Mouse (Mus musculus): ENCODE measurements at regions not wholly inside any gene's neighbourhood (a gene's known extent, or its start where the extent isn't known, plus 50 kb on each side); places are given as distances from the start of the nearest gene placed in this dataset.

DNA sequence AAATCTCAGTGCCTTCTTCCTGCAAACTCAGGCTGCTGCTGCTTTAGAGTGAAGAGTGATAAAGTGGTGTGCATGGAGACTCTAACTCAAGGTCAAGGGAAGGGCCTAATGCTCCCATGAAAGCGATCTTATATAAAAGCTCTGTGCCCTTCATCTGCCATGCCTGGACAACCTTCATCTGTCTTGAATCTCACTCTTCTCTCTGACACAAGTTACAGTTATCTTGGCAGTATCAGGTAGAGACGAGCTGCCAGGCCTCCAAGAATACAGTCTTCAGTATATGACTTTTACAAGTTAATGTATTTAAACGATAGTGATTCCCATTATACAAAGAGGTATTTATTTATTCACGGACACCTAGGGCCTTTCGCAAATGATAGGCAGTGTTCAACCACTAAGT is 146.7 kb upstream of the Cypt12 start:
- no peaks in the 10 kb centered on the region for H3K27me3 ChIP-seq
- no peaks in the 10 kb centered on the region for H3K36me3 ChIP-seq (replicated peaks)
- no peaks in the 10 kb centered on the region for H3K9me3 ChIP-seq
- no peak overlapping the region for H3K9ac ChIP-seq
- peaks cover 9% of the 10 kb centered on the region for H3K4me1 ChIP-seq
- H3K27ac ChIP-seq = no peak overlapping the region
- no peak for ATAC-seq (ENCODE audit: low FRiP score)
- H3K4me2 ChIP-seq = no peak overlapping the region
- 86% methylated on average over 5 of the region's 5 CpGs for WGBS
- H3K4me3 ChIP-seq (replicated peaks) = no peak overlapping the region

DNA sequence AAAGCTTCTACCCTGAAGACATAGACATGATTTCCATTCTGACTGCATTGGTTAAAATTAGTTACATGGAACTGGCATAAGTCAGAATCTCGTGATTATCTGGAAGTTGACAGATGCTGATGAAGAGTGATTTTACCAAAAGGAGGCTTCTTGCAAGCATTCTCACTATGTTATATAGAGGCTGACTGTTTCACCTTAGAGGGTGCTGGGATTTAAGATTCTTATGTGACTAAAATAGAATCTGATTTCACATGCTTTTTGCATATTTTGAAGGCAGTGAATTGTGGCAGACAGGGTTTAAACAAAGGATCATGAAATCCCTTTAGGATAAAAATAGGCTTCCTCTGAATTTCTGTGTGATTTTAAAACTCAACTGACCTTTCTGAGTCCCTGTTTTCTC is 143.0 kb upstream of the Cypt12 start:
- Histone ChIP-seq H3K4me2 (no peak overlapping the region), H3K4me3 (replicated peaks) (no peak overlapping the region), H3K27me3 (no peaks in the 10 kb centered on the region), H3K36me3 (replicated peaks) (no peaks in the 10 kb centered on the region), H3K9ac (no peak overlapping the region), H3K27ac (no peak overlapping the region), H3K9me3 (no peaks in the 10 kb centered on the region), H3K4me1 (no peaks in the 10 kb centered on the region)
- 83% methylated on average over 1 of the region's 1 CpGs for WGBS
- ATAC-seq (ENCODE audit: low FRiP score) = no peak

DNA sequence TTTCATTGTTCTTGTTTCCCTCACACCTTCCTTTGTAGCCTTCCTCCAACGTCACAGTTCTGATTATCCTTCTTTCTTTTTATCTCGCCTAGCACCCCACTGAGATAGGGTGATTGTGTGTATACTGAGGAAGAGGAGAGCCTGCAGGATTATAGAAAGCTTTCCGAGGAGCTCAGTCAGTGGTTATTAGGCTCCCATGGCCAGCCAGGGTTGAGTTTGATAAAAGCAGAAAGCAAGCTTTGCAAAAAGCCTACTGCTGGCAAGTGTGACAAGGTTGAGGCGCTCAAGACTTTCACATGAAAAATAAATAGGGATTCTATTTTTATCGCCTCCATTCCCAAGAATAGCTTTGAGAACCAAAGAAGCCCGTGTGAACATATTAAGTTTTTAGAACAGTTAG is 136.9 kb upstream of the Cypt12 start:
- WGBS = 26% methylated on average over 6 of the region's 6 CpGs
- peak overlapping the region; percentile 50; the same call in 1 of the 2 replicates for H3K27ac ChIP-seq
- H3K27me3 ChIP-seq = no peaks in the 10 kb centered on the region
- H3K9ac ChIP-seq = no peak overlapping the region
- H3K36me3 ChIP-seq (replicated peaks) = no peaks in the 10 kb centered on the region
- no peak overlapping the region for H3K4me2 ChIP-seq
- no peak overlapping the region for H3K4me3 ChIP-seq (replicated peaks)
- ATAC-seq (ENCODE audit: low FRiP score) = no peak
- H3K4me1 ChIP-seq = 0 out of 2 replicates have a peak, but pooled peaks cover 3% of the 10 kb centered on the region
- H3K9me3 ChIP-seq = no peaks in the 10 kb centered on the region

DNA sequence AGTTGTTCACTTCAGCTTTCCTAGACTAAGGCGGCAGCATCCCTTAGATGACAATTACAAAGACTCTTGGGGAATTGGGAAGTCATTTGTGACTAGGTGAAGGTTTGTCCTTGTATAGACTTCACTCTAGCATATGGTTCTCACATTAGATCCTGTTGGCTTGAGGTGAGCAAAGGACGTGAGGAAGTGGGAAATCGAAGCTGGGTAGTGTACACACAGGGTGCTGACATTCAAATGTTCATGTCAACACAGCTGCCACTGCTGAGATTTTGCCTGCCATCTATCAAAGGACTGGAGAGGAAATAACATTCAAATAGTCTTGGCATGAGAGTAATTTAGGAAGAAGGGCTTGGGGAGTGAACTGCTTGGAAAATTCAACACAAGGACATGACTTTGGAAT is 124.0 kb upstream of the Cypt12 start:
- Histone ChIP-seq H3K27ac (no peak overlapping the region), H3K9ac (no peak overlapping the region), H3K4me2 (no peak overlapping the region), H3K27me3 (no peaks in the 10 kb centered on the region), H3K36me3 (replicated peaks) (no peaks in the 10 kb centered on the region), H3K4me3 (replicated peaks) (no peak overlapping the region), H3K9me3 (no peaks in the 10 kb centered on the region), H3K4me1 (no peaks in the 10 kb centered on the region)
- 66% methylated on average over 3 of the region's 3 CpGs for WGBS
- peak; percentile 65; the same call in 1 of the 2 replicates for ATAC-seq (ENCODE audit: low FRiP score)

DNA sequence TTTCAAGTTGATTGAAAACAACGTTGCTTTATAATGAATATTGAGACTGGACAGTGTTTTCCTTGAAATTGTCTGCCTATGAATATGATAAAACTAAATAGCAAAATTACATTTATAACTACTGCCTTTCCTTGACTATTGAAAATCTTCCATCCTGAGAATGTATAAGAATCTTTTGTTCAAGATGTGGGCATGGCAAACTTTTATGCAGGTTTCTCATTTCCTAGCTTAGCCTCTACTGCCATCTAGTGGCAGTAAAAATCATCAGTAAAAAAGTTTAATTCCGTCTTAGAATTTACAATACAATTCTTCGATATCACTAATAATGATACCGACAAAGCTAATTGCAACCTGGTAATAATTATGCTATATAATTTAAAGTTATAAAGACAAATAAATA is 123.5 kb upstream of the Cypt12 start:
- no peak overlapping the region for H3K9ac ChIP-seq
- no peak overlapping the region for H3K27ac ChIP-seq
- H3K36me3 ChIP-seq (replicated peaks) = no peaks in the 10 kb centered on the region
- H3K4me1 ChIP-seq = no peaks in the 10 kb centered on the region
- H3K9me3 ChIP-seq = no peaks in the 10 kb centered on the region
- ATAC-seq (ENCODE audit: low FRiP score) = no peak
- H3K27me3 ChIP-seq = no peaks in the 10 kb centered on the region
- no peak overlapping the region for H3K4me2 ChIP-seq
- no peak overlapping the region for H3K4me3 ChIP-seq (replicated peaks)
- 46% methylated on average over 4 of the region's 4 CpGs for WGBS

DNA sequence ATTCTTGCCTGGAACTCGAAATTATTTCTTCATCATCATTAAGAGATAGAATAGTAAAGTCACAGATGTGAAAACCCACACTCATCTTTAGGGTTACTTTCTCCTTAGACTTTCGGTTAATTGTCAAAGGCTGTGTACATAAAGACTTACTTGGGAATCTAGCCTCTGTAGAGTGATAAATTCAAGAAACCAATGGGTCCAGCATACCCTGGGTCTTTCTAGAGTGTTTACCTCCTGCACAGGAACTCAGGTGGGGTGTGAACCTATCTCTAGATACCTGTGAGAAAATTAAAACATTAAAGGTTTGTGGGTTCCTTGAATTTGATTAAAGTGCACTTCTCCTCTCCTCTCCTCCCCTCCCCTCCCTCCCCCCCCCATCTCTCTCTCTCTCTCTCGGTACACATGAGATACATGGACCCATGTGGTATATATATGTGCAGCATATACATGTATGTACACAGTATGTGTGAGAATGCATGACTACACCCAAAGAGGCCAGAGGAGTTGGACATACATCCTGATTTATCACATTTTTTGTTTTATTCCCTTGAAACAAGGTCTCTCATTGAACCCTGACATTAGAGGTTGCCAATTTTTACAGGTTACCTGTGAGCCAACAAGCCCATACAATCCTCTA is 122.8 kb upstream of the Cypt12 start:
- ATAC-seq (ENCODE audit: low FRiP score) = no peak
- 68% methylated on average over 3 of the region's 3 CpGs for WGBS
- H3K36me3 ChIP-seq (replicated peaks) = no peaks in the 10 kb centered on the region
- no peak overlapping the region for H3K9ac ChIP-seq
- no peaks in the 10 kb centered on the region for H3K27me3 ChIP-seq
- no peak overlapping the region for H3K4me2 ChIP-seq
- H3K9me3 ChIP-seq = no peaks in the 10 kb centered on the region
- H3K4me1 ChIP-seq = no peaks in the 10 kb centered on the region
- H3K4me3 ChIP-seq (replicated peaks) = no peak overlapping the region
- H3K27ac ChIP-seq = no peak overlapping the region

DNA sequence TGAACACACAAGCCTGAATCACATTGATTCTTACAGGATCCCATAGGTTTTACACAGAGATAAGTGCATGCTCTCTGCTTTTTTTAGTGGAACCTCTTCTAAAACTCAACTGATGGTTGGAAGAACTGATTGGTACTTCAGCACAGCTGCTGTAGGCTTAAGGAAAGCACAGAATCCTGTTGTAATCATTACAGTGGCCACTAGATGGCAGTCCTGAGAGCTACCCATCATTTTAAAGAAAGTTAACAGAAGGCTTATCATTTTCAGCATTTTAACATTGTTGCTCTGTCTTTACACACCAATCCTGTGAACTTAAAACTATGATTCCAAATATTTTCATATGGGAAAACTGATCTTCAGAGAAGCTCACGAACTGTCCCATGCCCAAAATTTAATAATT is 113.5 kb upstream of the Cypt12 start:
- WGBS = 48% methylated on average over 1 of the region's 1 CpGs
- no peak overlapping the region for H3K27ac ChIP-seq
- no peaks in the 10 kb centered on the region for H3K9me3 ChIP-seq
- H3K4me1 ChIP-seq = no peaks in the 10 kb centered on the region
- H3K27me3 ChIP-seq = no peaks in the 10 kb centered on the region
- H3K4me2 ChIP-seq = no peak overlapping the region
- no peak for ATAC-seq (ENCODE audit: low FRiP score)
- H3K36me3 ChIP-seq (replicated peaks) = no peaks in the 10 kb centered on the region
- no peak overlapping the region for H3K4me3 ChIP-seq (replicated peaks)
- no peak overlapping the region for H3K9ac ChIP-seq

DNA sequence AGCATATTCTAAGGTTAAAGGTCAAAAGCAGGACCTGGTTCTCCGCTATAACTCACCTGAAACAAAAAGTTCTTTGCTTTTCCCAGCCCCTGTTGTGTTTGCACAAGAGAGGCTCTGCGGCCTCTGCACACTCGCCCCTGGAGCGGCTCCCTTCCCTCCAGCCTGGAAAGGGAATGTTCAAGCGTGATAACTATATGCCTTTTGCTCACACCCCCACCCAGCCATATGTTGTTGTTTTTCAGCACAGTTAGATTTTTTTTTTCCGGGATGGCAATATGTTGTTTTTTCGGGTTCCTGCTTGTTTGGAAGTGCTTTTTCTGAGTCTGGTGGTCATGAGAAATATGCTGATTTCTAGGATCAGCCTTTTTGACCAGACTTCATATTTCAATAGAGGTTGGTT is 100.6 kb upstream of the Cypt12 start:
- Histone ChIP-seq H3K4me3 (replicated peaks) (no peak overlapping the region), H3K9me3 (no peaks in the 10 kb centered on the region), H3K27ac (no peak overlapping the region), H3K27me3 (no peaks in the 10 kb centered on the region), H3K36me3 (replicated peaks) (no peaks in the 10 kb centered on the region), H3K9ac (no peak overlapping the region), H3K4me1 (no peaks in the 10 kb centered on the region), H3K4me2 (no peak overlapping the region)
- ATAC-seq (ENCODE audit: low FRiP score) = no peak
- WGBS = 81% methylated on average over 7 of the region's 7 CpGs

DNA sequence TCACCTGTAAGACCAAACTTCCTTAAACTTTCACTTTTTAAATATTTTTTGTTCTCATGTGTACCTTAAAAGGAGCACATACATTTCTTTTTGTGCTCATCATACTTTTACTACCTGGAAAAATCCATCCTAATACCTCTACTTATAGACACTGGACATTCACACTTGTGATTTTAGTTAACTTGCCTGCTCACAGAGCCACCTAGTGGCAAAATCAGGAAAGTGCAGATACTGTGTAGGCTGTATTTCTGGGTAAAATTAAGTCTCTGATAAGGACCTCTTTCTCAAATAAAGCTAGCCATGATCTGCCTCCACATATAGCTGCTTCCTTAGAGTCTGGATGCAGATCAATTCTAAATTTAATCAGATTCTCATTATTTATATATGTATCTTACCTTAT is 100.0 kb upstream of the Cypt12 start:
- Histone ChIP-seq H3K9me3 (no peaks in the 10 kb centered on the region), H3K4me2 (no peak overlapping the region), H3K4me3 (replicated peaks) (no peak overlapping the region), H3K9ac (no peak overlapping the region), H3K4me1 (no peaks in the 10 kb centered on the region), H3K36me3 (replicated peaks) (no peaks in the 10 kb centered on the region), H3K27ac (no peak overlapping the region), H3K27me3 (no peaks in the 10 kb centered on the region)
- ATAC-seq (ENCODE audit: low FRiP score) = peak; percentile 20; the same call in 1 of the 2 replicates

DNA sequence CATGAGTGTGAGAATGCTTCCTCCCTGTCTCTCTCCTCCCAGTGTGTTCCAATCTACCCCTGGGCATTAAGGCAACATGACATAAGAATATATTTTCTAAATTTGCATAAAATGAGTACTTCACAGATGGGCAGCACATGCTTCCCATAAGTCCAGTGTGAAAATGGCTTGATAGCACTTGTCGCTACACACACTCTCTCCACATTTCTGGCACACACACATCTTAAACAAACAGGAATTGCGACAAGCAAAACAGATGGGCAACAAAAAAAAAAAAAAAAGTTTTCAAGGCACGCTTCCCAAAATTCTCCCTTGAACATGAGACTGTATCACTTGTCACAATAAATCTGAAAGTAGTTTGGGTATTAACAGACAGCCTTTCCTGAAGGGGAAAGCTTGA is 85.8 kb upstream of the Cypt12 start:
- Histone ChIP-seq H3K9me3 (no peaks in the 10 kb centered on the region), H3K4me1 (no peaks in the 10 kb centered on the region), H3K4me3 (replicated peaks) (no peak overlapping the region), H3K36me3 (replicated peaks) (no peaks in the 10 kb centered on the region), H3K27ac (no peak overlapping the region), H3K4me2 (no peak overlapping the region), H3K9ac (no peak overlapping the region), H3K27me3 (no peaks in the 10 kb centered on the region)
- no peak for ATAC-seq (ENCODE audit: low FRiP score)
- 82% methylated on average over 3 of the region's 3 CpGs for WGBS

DNA sequence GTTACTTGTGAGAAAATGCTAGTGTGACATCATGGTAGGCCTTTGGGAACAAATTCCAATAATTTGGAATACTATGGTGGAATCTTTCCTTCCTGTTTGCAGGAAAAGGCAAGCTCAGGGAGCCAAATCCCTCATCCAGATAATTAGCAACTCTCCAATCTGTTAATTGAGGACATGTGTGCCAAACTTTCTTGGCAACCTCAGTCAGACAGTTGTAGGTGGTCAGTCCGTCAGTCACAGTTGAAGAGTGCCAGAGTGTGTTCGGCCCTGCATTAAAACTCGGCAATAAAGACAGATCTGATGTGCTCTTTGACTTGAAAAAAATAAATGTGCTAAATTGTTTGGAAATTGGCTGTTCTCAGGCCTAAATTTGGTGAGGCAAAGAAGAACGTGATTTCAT is 83.1 kb upstream of the Cypt12 start:
- WGBS = 72% methylated on average over 4 of the region's 4 CpGs

DNA sequence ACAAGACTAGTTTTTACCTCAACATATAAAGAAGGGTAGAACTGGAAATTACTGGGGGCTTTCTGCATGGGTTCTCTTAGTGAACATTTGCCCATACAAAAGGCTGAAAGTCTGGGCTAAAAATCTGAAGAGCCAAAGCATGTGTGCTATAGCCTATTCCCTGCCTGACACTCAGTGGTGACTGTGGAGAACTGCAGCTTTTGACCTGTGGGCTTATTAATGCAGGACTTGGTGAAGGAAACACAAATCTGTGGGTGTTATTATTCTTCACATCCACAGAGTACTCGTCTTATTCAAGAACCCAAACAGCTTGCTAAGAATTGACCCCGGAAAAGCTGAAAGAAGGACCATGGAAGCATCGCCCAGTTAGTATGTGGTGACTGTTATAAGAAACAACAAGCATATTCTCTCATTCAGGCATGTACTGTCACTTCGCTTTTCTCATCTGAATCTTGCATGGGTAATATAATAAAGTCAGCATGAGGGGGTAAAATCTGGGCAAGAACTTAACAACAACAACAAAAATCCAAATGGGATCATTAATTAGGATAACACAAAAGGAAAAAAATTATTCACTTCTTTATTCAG is 77.2 kb upstream of the Cypt12 start:
- no peak overlapping the region for H3K4me3 ChIP-seq (replicated peaks)
- no peak overlapping the region for H3K4me2 ChIP-seq
- no peaks in the 10 kb centered on the region for H3K9me3 ChIP-seq
- no peak overlapping the region for H3K27ac ChIP-seq
- no peak overlapping the region for H3K9ac ChIP-seq
- H3K36me3 ChIP-seq (replicated peaks) = no peaks in the 10 kb centered on the region
- ATAC-seq (ENCODE audit: low FRiP score) = peak; percentile 75; the same call in 1 of the 2 replicates
- H3K27me3 ChIP-seq = no peaks in the 10 kb centered on the region
- WGBS = 51% methylated on average over 4 of the region's 4 CpGs
- no peaks in the 10 kb centered on the region for H3K4me1 ChIP-seq

More for the DNA sequence above, 83.1 kb upstream of the Cypt12 start:
- H3K4me2 ChIP-seq = no peak overlapping the region
- H3K4me1 ChIP-seq = no peaks in the 10 kb centered on the region
- no peaks in the 10 kb centered on the region for H3K36me3 ChIP-seq (replicated peaks)
- no peak overlapping the region for H3K4me3 ChIP-seq (replicated peaks)
- no peaks in the 10 kb centered on the region for H3K9me3 ChIP-seq
- no peak for ATAC-seq (ENCODE audit: low FRiP score)
- no peak overlapping the region for H3K9ac ChIP-seq
- no peak overlapping the region for H3K27ac ChIP-seq
- no peaks in the 10 kb centered on the region for H3K27me3 ChIP-seq

DNA sequence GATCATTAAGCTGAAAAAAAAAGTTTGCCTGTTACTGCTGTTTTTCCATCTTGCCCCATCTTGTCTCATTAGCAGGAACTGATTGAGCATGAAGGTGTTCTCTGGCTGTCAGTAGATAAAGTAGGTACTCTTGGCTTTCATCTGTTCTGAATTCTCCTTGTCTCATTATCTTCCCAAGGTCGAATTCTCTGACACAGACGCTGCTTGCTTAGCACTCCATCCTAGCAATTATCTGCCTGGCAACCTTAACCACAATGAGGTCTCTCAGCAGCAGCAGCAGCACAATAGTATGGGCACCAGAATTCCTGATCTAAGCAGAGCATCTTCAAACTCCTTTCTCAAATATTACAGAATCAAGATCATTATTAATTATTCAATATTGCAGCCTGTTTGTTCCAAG is 52.3 kb upstream of the Cypt12 start:
- Histone ChIP-seq H3K27ac (no peak overlapping the region), H3K36me3 (replicated peaks) (no peaks in the 10 kb centered on the region), H3K4me1 (no peaks in the 10 kb centered on the region), H3K9ac (no peak overlapping the region), H3K9me3 (no peaks in the 10 kb centered on the region), H3K27me3 (no peaks in the 10 kb centered on the region), H3K4me2 (no peak overlapping the region), H3K4me3 (replicated peaks) (no peak overlapping the region)
- 33% methylated on average over 2 of the region's 2 CpGs for WGBS
- ATAC-seq (ENCODE audit: low FRiP score) = no peak
